Mouse (Mus musculus) heart, embryonic 11.5 days (tissue): Measurements from ENCODE around the gene Dio1. TPM values are rescaled to one million over a fixed set of nuclear protein-coding genes. Genes with fewer than 3 reads are reported as not detected.

Experiments used
- ATAC-seq: fragments of 200-750 bp; cut with Nextera tagmentation; replicated peaks from 2 replicates; pipeline ENCODE4 v1.8.0; 2017; ENCODE audit warnings: moderate library complexity; ENCODE audit not compliant: insufficient number of reproducible peaks, low FRiP score, low TSS enrichment
- H3K27ac ChIP-seq: fragments of 300-500 bp; sonication (generic); 2 replicates; pipeline ENCODE4 v1.5.1; 2014; ENCODE audit warnings: mild to moderate bottlenecking, low read depth, low read length
- H3K27me3 ChIP-seq: fragments of 300-500 bp; sonication (generic); 2 replicates; pipeline ENCODE4 v1.6.1; 2014; ENCODE audit warnings: mild to moderate bottlenecking, low read length, mixed read lengths; ENCODE audit not compliant: control insufficient read depth, insufficient read depth
- H3K36me3 ChIP-seq: fragments of 300-500 bp; sonication (generic); 2 replicates; pipeline ENCODE4 v1.6.1; 2014; ENCODE audit warnings: mild to moderate bottlenecking, low read length, moderate library complexity, mixed read lengths; ENCODE audit not compliant: control insufficient read depth, insufficient read depth
- H3K4me1 ChIP-seq: fragments of 300-500 bp; sonication (generic); 2 replicates; pipeline ENCODE4 v1.6.1; 2014; ENCODE audit warnings: low read length; ENCODE audit not compliant: control insufficient read depth, insufficient read depth
- H3K4me2 ChIP-seq: fragments of 300-500 bp; sonication (generic); 2 replicates; pipeline ENCODE4 v1.6.1; 2014; ENCODE audit warnings: mild to moderate bottlenecking, moderate library complexity
- H3K4me3 ChIP-seq: fragments of 300-500 bp; sonication (generic); 2 replicates; pipeline ENCODE4 v1.5.1; 2014; ENCODE audit warnings: low read depth, low read length
- H3K9ac ChIP-seq: fragments of 300-500 bp; sonication (generic); 2 replicates; pipeline ENCODE4 v1.6.1; 2014; ENCODE audit warnings: mild to moderate bottlenecking, low read depth, low read length, moderate library complexity
- H3K9me3 ChIP-seq: fragments of 300-500 bp; sonication (generic); replicated peaks from 2 replicates; pipeline ENCODE4 v1.6.1; 2016; ENCODE audit warnings: low read length; ENCODE audit not compliant: control insufficient read depth
- WGBS: fragments of 180-500 bp; shearing (Covaris S2); extraction: QIAGEN DNeasy Blood & Tissue Kit; methylation state at CpG from one replicate; pipeline ENCODE4 v1.1.7; 2014; ENCODE audit not compliant: insufficient replicate concordance; 5-methylcytosine and 5-hydroxymethylcytosine counted together
- polyA plus RNA-seq: library from polyadenylated mRNA; unstranded; fragments of >200 nt; fragmentation: Nextera tagmentation; extraction: Ambion mirVana; gene quantifications from 2 replicates; pipeline ENCODE4 v1.2.1, GENCODE M21; 2014

The Dio1 gene
- polyA plus RNA-seq, 1 experiment from 2014 or later: not detected

- no peaks in the 10 kb centered on the region for H3K9me3 ChIP-seq
- H3K27ac ChIP-seq: no peak overlapping the region
- no peaks in the 10 kb centered on the region for H3K27me3 ChIP-seq
- peaks cover 1% of the 10 kb centered on the region for H3K36me3 ChIP-seq
- WGBS: 79% methylated on average over 3 of the region's 3 CpGs
- H3K9ac ChIP-seq: no peak overlapping the region
- peaks cover 57% of the 10 kb centered on the region for H3K4me1 ChIP-seq
- no peak overlapping the region for H3K4me2 ChIP-seq
- no peak overlapping the region for H3K4me3 ChIP-seq
- ATAC-seq: no peak
Observed at GRCm38 (mm10) chr4:107248061-107248460, 58.9 kb downstream of the Dio1 start.

GRCm38 (mm10) chr4:107247110-107247509 is 59.9 kb downstream of the Dio1 start:
- ATAC-seq: no peak
- Histone ChIP-seq H3K36me3 (peaks cover 5% of the 10 kb centered on the region), H3K9me3 (no peaks in the 10 kb centered on the region), H3K27me3 (no peaks in the 10 kb centered on the region), H3K27ac (no peak overlapping the region), H3K9ac (no peak overlapping the region), H3K4me2 (no peak overlapping the region), H3K4me1 (peaks cover 55% of the 10 kb centered on the region), H3K4me3 (no peak overlapping the region)
- WGBS: 71% methylated on average over 9 of the region's 9 CpGs

- Histone ChIP-seq H3K4me3 (no peak overlapping the region), H3K36me3 (peaks cover 14% of the 10 kb centered on the region), H3K9me3 (no peaks in the 10 kb centered on the region), H3K4me2 (no peak overlapping the region), H3K27me3 (no peaks in the 10 kb centered on the region), H3K4me1 (peaks cover 51% of the 10 kb centered on the region), H3K27ac (peak overlapping the region; percentile 74), H3K9ac (no peak overlapping the region)
- 31% methylated on average over 1 of the region's 1 CpGs for WGBS
- ATAC-seq: no peak
Observed at GRCm38 (mm10) chr4:107246040-107246439, 60.9 kb downstream of the Dio1 start.

- no peaks in the 10 kb centered on the region for H3K27me3 ChIP-seq
- peaks cover 21% of the 10 kb centered on the region for H3K36me3 ChIP-seq
- H3K4me1 ChIP-seq: peaks cover 48% of the 10 kb centered on the region
- no peak overlapping the region for H3K4me3 ChIP-seq
- H3K9me3 ChIP-seq: no peaks in the 10 kb centered on the region
- ATAC-seq: no peak
- H3K27ac ChIP-seq: peak overlapping the region; percentile 74
- H3K9ac ChIP-seq: no peak overlapping the region
- 66% methylated on average over 2 of the region's 2 CpGs for WGBS
- no peak overlapping the region for H3K4me2 ChIP-seq
Observed at GRCm38 (mm10) chr4:107245368-107245767, 61.6 kb downstream of the Dio1 start.

- H3K9me3 ChIP-seq: no peaks in the 10 kb centered on the region
- no peak for ATAC-seq
- H3K27ac ChIP-seq: peak overlapping the region; percentile 64; the same call in 1 of the 2 replicates
- H3K4me1 ChIP-seq: peaks cover 32% of the 10 kb centered on the region
- no peak overlapping the region for H3K4me3 ChIP-seq
- WGBS: 62% methylated on average over 6 of the region's 6 CpGs
- H3K9ac ChIP-seq: no peak overlapping the region
- H3K27me3 ChIP-seq: no peaks in the 10 kb centered on the region
- H3K36me3 ChIP-seq: peaks cover 24% of the 10 kb centered on the region
- H3K4me2 ChIP-seq: no peak overlapping the region
Observed at GRCm38 (mm10) chr4:107243365-107244333, 63.3 kb downstream of the Dio1 start.

Other genes starting within 250 kb of the Dio1 start
- gene Mrpl37, start 240.3 kb downstream of the Dio1 start, polyA plus RNA-seq: 108 and 113 TPM in 2 replicates
- 3.2 and 3.7 TPM in 2 replicates for gene Cyb5rl, start 240.2 kb downstream of the Dio1 start, polyA plus RNA-seq
- gene Cdcp2, start 210.3 kb downstream of the Dio1 start, polyA plus RNA-seq: not detected in 2 replicates
- 302 and 326 TPM in 2 replicates for gene Tmem59, start 128.8 kb downstream of the Dio1 start, polyA plus RNA-seq
- 19.0 and 19.6 TPM in 2 replicates for gene Tceanc2, start 128.1 kb downstream of the Dio1 start, polyA plus RNA-seq
- not detected in 2 replicates for gene Ldlrad1, start 98.0 kb downstream of the Dio1 start, polyA plus RNA-seq
- gene Lrrc42, start 53.6 kb downstream of the Dio1 start, polyA plus RNA-seq: 70.4 and 79.3 TPM in 2 replicates
- 35.1 and 38.7 TPM in 2 replicates for gene Hspb11, start 53.6 kb downstream of the Dio1 start, polyA plus RNA-seq
- gene Yipf1, start 7.2 kb upstream of the Dio1 start, polyA plus RNA-seq: 41.6 and 43.8 TPM in 2 replicates
- 32.6 and 38.4 TPM in 2 replicates for gene Ndc1, start 60.6 kb upstream of the Dio1 start, polyA plus RNA-seq
- gene Glis1, start 127.4 kb upstream of the Dio1 start, polyA plus RNA-seq: 0.80 and 0.94 TPM in 2 replicates